Mouse (Mus musculus) liver, adult 2 months (tissue): ENCODE data around the gene Scgn.

Experiments
- CTCF ChIP-seq: fragments of 200-500 bp; IDR thresholded peaks from 2 replicates; pipeline ENCODE4 v1.5.1; 2011; ENCODE audit warnings: low read depth, low read length, control low read depth
- POLR2A ChIP-seq: fragments of 200-500 bp; IDR thresholded peaks from 2 replicates; pipeline ENCODE4 v1.6.1; 2011; ENCODE audit warnings: low read length, control low read depth; ENCODE audit not compliant: insufficient read depth; ENCODE audit errors: extremely low read depth

DNA sequence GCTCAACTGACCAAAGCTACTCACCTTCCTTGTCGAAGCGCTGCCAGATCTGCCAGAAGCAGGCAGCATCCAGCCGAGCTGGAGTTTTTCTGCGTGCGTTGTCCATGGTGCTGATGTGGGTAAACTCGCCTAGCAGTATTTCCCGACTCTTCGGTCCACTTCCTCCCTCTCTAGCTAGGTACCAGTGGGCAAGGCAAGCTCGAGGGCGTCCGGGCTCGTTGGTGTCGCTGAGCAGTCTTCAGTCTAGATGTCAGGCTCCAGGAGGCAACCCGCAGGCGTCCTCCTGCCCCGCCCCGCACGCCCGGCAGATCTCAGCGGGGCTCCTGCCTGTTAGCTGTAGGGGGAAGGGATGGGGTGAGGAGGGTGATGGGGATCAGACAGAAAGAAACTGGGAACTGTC, at the start of gene Scgn:
- TF ChIP-seq CTCF (no peak), POLR2A (no peak)
